20 mouse cellular contexts compared by ENCODE assay signal in genomic region chr2:50111169-50111568, GRCm38 (mm10). TPM values are rescaled to one million over a fixed set of nuclear protein-coding genes. Genes with fewer than 3 reads are reported as not detected.
A peak's percentile ranks its signal among the peaks of the same experiment; 100 is the strongest.
DNase-seq lines count a peak whose midpoint lies in the region; ATAC-seq and TF ChIP-seq lines count a peak whose summit lies in the region.
"Had no signal": no experiment of that assay in that cellular context is flagged by ENCODE, and none has a peak within 500 bp of the region (broad histone marks: within the 10 kb centered on the region; RNA-seq: fewer than 3 reads in every experiment).

No protein-coding gene starts in this region.

- no peak overlapping the region for H3K4me3 ChIP-seq in forebrain, embryonic 10.5 days
- no peak overlapping the region for H3K4me3 ChIP-seq in forebrain, embryonic 12.5 days (replicated peaks)
- H3K4me3 ChIP-seq in heart, embryonic 12.5 days = no peak overlapping the region
- H3K4me3 ChIP-seq in midbrain, embryonic 10.5 days = no peak overlapping the region
- H3K4me3 ChIP-seq in midbrain, postnatal 0 days (ENCODE audit: low read depth, low read length) = no peak overlapping the region
- H3K4me3 ChIP-seq in neural tube, embryonic 12.5 days = no peak overlapping the region
- H3K4me3 ChIP-seq: embryonic facial prominence, embryonic 15.5 days; erythroblast, embryonic 14.5 days; hindbrain, embryonic 10.5 days had no signal

- H3K4me2 ChIP-seq in forebrain, embryonic 12.5 days = no peak overlapping the region
- no peak overlapping the region for H3K4me2 ChIP-seq in heart, embryonic 12.5 days
- H3K4me2 ChIP-seq in midbrain, postnatal 0 days (ENCODE audit: low read depth, low read length, poor library complexity, severe bottlenecking) = no peak overlapping the region
- H3K4me2 ChIP-seq in neural tube, embryonic 12.5 days (replicated peaks) = no peak overlapping the region
- H3K4me2 ChIP-seq: embryonic facial prominence, embryonic 15.5 days; hindbrain, embryonic 14.5 days had no signal

- H3K9me3 ChIP-seq in forebrain, embryonic 10.5 days = no peaks in the 10 kb centered on the region
- no peaks in the 10 kb centered on the region for H3K9me3 ChIP-seq in forebrain, embryonic 12.5 days
- H3K9me3 ChIP-seq in heart, embryonic 12.5 days (replicated peaks) = no peaks in the 10 kb centered on the region
- no peaks in the 10 kb centered on the region for H3K9me3 ChIP-seq in midbrain, embryonic 10.5 days (replicated peaks)
- no peaks in the 10 kb centered on the region for H3K9me3 ChIP-seq in midbrain, postnatal 0 days (ENCODE audit: low read length)
- no peaks in the 10 kb centered on the region for H3K9me3 ChIP-seq in neural tube, embryonic 12.5 days
- H3K9me3 ChIP-seq: embryonic facial prominence, embryonic 15.5 days; hindbrain, embryonic 10.5 days had no signal

- peak; percentile 11 for DNase-seq in forebrain, embryonic 10.5 days (ENCODE audit: extremely low spot score, low spot score)
- DNase-seq in heart, adult 18-20 months = no peak
- peak; percentile 5 for DNase-seq in midbrain, embryonic 10.5 days (ENCODE audit: low spot score)
- DNase-seq in midbrain, postnatal 0 days (ENCODE audit: low spot score) = no peak
- DNase-seq: adrenal gland, adult 8-10 months; adrenal gland, postnatal 36 days; B cell, adult 2 months; cerebellum, adult 2 months; cerebellum, postnatal 10 days; gastrocnemius, postnatal 10 days; heart, postnatal 10 days had no signal

- H3K9ac ChIP-seq in forebrain, embryonic 12.5 days = no peak overlapping the region
- no peak overlapping the region for H3K9ac ChIP-seq in heart, embryonic 12.5 days
- H3K9ac ChIP-seq in midbrain, postnatal 0 days (replicated peaks; ENCODE audit: low read length, poor library complexity, severe bottlenecking) = no peak overlapping the region
- no peak overlapping the region for H3K9ac ChIP-seq in neural tube, embryonic 12.5 days
- H3K9ac ChIP-seq: embryonic facial prominence, embryonic 15.5 days; hindbrain, embryonic 14.5 days had no signal

- no peak overlapping the region for H3K27ac ChIP-seq in forebrain, embryonic 10.5 days
- H3K27ac ChIP-seq in forebrain, embryonic 12.5 days = no peak overlapping the region
- peak overlapping the region; percentile 80; the same call in 1 of the 2 replicates for H3K27ac ChIP-seq in heart, embryonic 12.5 days (ENCODE audit: poor library complexity, severe bottlenecking)
- no peak overlapping the region for H3K27ac ChIP-seq in midbrain, embryonic 10.5 days (replicated peaks)
- H3K27ac ChIP-seq in midbrain, postnatal 0 days (ENCODE audit: low read depth, low read length) = no peak overlapping the region
- no peak overlapping the region for H3K27ac ChIP-seq in neural tube, embryonic 12.5 days
- H3K27ac ChIP-seq: hindbrain, embryonic 10.5 days; hindbrain, embryonic 14.5 days had no signal

- ATAC-seq in forebrain, embryonic 12.5 days (ENCODE audit: low FRiP score) = no peak
- no peak for ATAC-seq in heart, embryonic 12.5 days (ENCODE audit: insufficient number of reproducible peaks, low FRiP score)
- no peak for ATAC-seq in midbrain, postnatal 0 days (ENCODE audit: low FRiP score)
- ATAC-seq in neural tube, embryonic 12.5 days (ENCODE audit: low FRiP score, low read depth) = peak; percentile 76
- ATAC-seq: CD4-positive, CD25-positive, alpha-beta regulatory T cell, adult 4 months had no signal

- no peak for TF ChIP-seq CTCF in midbrain, postnatal 0 days (IDR thresholded peaks at IDR 0.05)

- no peaks in the 10 kb centered on the region for H3K27me3 ChIP-seq in forebrain, embryonic 10.5 days (ENCODE audit: poor library complexity, severe bottlenecking)
- no peaks in the 10 kb centered on the region for H3K27me3 ChIP-seq in forebrain, embryonic 12.5 days
- no peaks in the 10 kb centered on the region for H3K27me3 ChIP-seq in heart, embryonic 12.5 days (replicated peaks)
- H3K27me3 ChIP-seq in midbrain, embryonic 10.5 days (ENCODE audit: low read depth, poor library complexity, severe bottlenecking) = no peaks in the 10 kb centered on the region
- H3K27me3 ChIP-seq in midbrain, postnatal 0 days (ENCODE audit: insufficient read depth, low read length) = no peaks in the 10 kb centered on the region
- no peaks in the 10 kb centered on the region for H3K27me3 ChIP-seq in neural tube, embryonic 12.5 days (replicated peaks)
- H3K27me3 ChIP-seq: embryonic facial prominence, embryonic 15.5 days had no signal

- H3K36me3 ChIP-seq in forebrain, embryonic 10.5 days (replicated peaks) = no peaks in the 10 kb centered on the region
- H3K36me3 ChIP-seq in forebrain, embryonic 12.5 days (replicated peaks) = no peaks in the 10 kb centered on the region
- no peaks in the 10 kb centered on the region for H3K36me3 ChIP-seq in heart, embryonic 12.5 days
- H3K36me3 ChIP-seq in midbrain, embryonic 10.5 days = no peaks in the 10 kb centered on the region
- H3K36me3 ChIP-seq in midbrain, postnatal 0 days (ENCODE audit: insufficient read depth, low read length) = no peaks in the 10 kb centered on the region
- H3K36me3 ChIP-seq in neural tube, embryonic 12.5 days = no peaks in the 10 kb centered on the region
- H3K36me3 ChIP-seq: embryonic facial prominence, embryonic 15.5 days; G1E; hindbrain, embryonic 10.5 days had no signal

- 84% methylated on average over 3 of the region's 3 CpGs for WGBS in forebrain, embryonic 10.5 days
- WGBS in forebrain, embryonic 12.5 days = 87% methylated on average over 3 of the region's 3 CpGs
- WGBS in heart, embryonic 12.5 days = 78% methylated on average over 3 of the region's 3 CpGs
- 92% methylated on average over 3 of the region's 3 CpGs for WGBS in midbrain, embryonic 10.5 days
- 74% methylated on average over 3 of the region's 3 CpGs for WGBS in midbrain, postnatal 0 days
- WGBS in neural tube, embryonic 12.5 days = 50% methylated on average over 3 of the region's 3 CpGs

- H3K4me1 ChIP-seq in forebrain, embryonic 10.5 days = peaks cover 10% of the 10 kb centered on the region
- peaks cover 6% of the 10 kb centered on the region; the same call in 1 of the 2 replicates for H3K4me1 ChIP-seq in forebrain, embryonic 12.5 days
- peaks cover 37% of the 10 kb centered on the region for H3K4me1 ChIP-seq in heart, embryonic 12.5 days (replicated peaks)
- peaks cover 9% of the 10 kb centered on the region for H3K4me1 ChIP-seq in midbrain, embryonic 10.5 days
- no peaks in the 10 kb centered on the region for H3K4me1 ChIP-seq in midbrain, postnatal 0 days (ENCODE audit: insufficient read depth, low read length)
- peaks cover 17% of the 10 kb centered on the region; the same call in 1 of the 2 replicates for H3K4me1 ChIP-seq in neural tube, embryonic 12.5 days
- H3K4me1 ChIP-seq: embryonic facial prominence, embryonic 15.5 days had no signal

RNA-seq across cellular contexts. Expression of gene Lypd6, which starts 44.9 kb away (rescaled TPM):
- 3.9 and 5.5 TPM in 2 replicates for polyA plus RNA-seq in forebrain, embryonic 10.5 days (2016; fragmentation: Nextera tagmentation; extraction: Ambion mirVana)
- polyA plus RNA-seq in forebrain, embryonic 12.5 days (2016; fragmentation: Nextera tagmentation; extraction: Ambion mirVana) = 8.2 and 9.6 TPM in 2 replicates
- polyA plus RNA-seq in heart, embryonic 12.5 days (2016; fragmentation: Nextera tagmentation; extraction: Ambion mirVana) = 5.4 TPM in 2 replicates
- under 1 TPM; 0.26 to 0.74 TPM for total RNA-seq in heart, adult 18-20 months (2021)
- 4.3 and 5.2 TPM in 2 replicates for polyA plus RNA-seq in midbrain, embryonic 10.5 days (2016; fragmentation: Nextera tagmentation; extraction: Ambion mirVana)
- 14.0 and 29.5 TPM in 2 replicates for total RNA-seq in midbrain, postnatal 0 days (2014; rRNA removed)
- polyA plus RNA-seq in midbrain, postnatal 0 days (2015; fragmentation: Nextera tagmentation; extraction: Ambion mirVana) = 20.4 and 25.7 TPM in 2 replicates
- 4.3 and 4.4 TPM in 2 replicates for polyA plus RNA-seq in neural tube, embryonic 12.5 days (2016; fragmentation: Nextera tagmentation; extraction: Ambion mirVana)
- total RNA-seq: G1E had no signal
- polyA plus RNA-seq: CD4-positive, CD25-positive, alpha-beta regulatory T cell, adult 4 months; erythroblast, embryonic 14.5 days; G1E had no signal

Comparison
In these comparisons a context has a peak if more than half of its experiments do, and no peak if none do; other contexts are left out.
1. DNase-seq: peak in forebrain, embryonic 10.5 days (single experiment) and midbrain, embryonic 10.5 days (single experiment); none in heart, adult 18-20 months (0 of 2) and midbrain, postnatal 0 days (single experiment).